Mouse (Mus musculus) left cerebral cortex, adult 8-10 months (tissue): ENCODE measurements at regions not wholly inside any gene's neighbourhood (a gene's known extent, or its start where the extent isn't known, plus 50 kb on each side); places are given as distances from the start of the nearest gene placed in this dataset.

ENCODE experiments used
- DNase-seq, 2 experiments: peaks; one replicate each; pipeline ENCODE4 v3.0.0; 2022; ENCODE audit warnings: low spot score in 2 of 2

GRCm38 (mm10) chr6:51002713-51003112, 348.5 kb upstream of the Npvf start:
- no peak for DNase-seq

- no peak for DNase-seq
Observed at GRCm38 (mm10) chr6:51006074-51006591, 351.9 kb upstream of the Npvf start.

GRCm38 (mm10) chr6:51009526-51010340, 355.5 kb upstream of the Npvf start:
- no peak for DNase-seq

GRCm38 (mm10) chr6:51010536-51010935, 356.3 kb upstream of the Npvf start:
- DNase-seq = no peak

- DNase-seq = no peak
Observed at GRCm38 (mm10) chr6:51012086-51012830, 358.0 kb upstream of the Npvf start.

- DNase-seq = peak in 1 of 2 experiments; percentile 13
Observed at GRCm38 (mm10) chr6:51015735-51016134, 361.5 kb upstream of the Npvf start.

GRCm38 (mm10) chr6:51016441-51017070, 362.3 kb upstream of the Npvf start:
- no peak for DNase-seq

- DNase-seq = no peak
Observed at GRCm38 (mm10) chr6:51017260-51017999, 363.2 kb upstream of the Npvf start.

GRCm38 (mm10) chr6:51021206-51021605, 367.0 kb upstream of the Npvf start:
- no peak for DNase-seq

GRCm38 (mm10) chr6:51023361-51023760, 369.1 kb upstream of the Npvf start:
- no peak for DNase-seq

GRCm38 (mm10) chr6:51024756-51025155, 370.5 kb upstream of the Npvf start:
- DNase-seq = no peak

GRCm38 (mm10) chr6:51025411-51025810, 371.2 kb upstream of the Npvf start:
- DNase-seq = no peak

GRCm38 (mm10) chr6:51027296-51027695, 373.1 kb upstream of the Npvf start:
- no peak for DNase-seq

GRCm38 (mm10) chr6:51029516-51029915, 375.3 kb upstream of the Npvf start:
- DNase-seq = no peak

- DNase-seq = no peak
Observed at GRCm38 (mm10) chr6:51029953-51030352, 375.7 kb upstream of the Npvf start.

- no peak for DNase-seq
Observed at GRCm38 (mm10) chr6:51033835-51034234, 379.6 kb upstream of the Npvf start.

GRCm38 (mm10) chr6:51036074-51036473, 381.8 kb upstream of the Npvf start:
- DNase-seq = no peak

- DNase-seq = no peak
Observed at GRCm38 (mm10) chr6:51036553-51036952, 382.3 kb upstream of the Npvf start.

GRCm38 (mm10) chr6:51036956-51037355, 382.7 kb upstream of the Npvf start:
- no peak for DNase-seq

- no peak for DNase-seq
Observed at GRCm38 (mm10) chr6:51039486-51040180, 385.4 kb upstream of the Npvf start.

- no peak for DNase-seq
Observed at GRCm38 (mm10) chr6:51043970-51044369, 388.5 kb upstream of the Nfe2l3 start.
